Mouse (Mus musculus): ENCODE results near the gene Snx6.
"Not testable (repeated sequence)": the region's sequence is repeated elsewhere in the genome, so short reads cannot be mapped to it uniquely, and the experiment has no call there.

The Snx6 gene

DNA sequence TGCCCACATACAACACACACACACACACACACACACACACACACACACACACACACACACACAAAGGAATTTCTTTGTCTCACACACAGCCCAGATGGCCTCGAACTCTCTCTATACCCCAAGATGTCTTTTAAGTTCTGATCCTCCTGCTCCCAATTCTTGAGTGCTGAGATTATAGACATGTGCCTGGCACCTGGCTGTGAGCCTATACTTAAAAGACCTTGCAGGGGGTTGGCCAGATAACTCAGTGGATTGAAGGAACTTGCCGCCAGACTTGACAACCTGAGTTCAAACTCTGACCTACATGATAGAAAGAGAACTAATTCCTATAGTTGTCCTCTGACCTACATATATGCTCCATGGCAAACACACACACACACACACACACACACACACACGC, 8.0 kb upstream of the Snx6 start:
- no peak for DNase-seq (ENCODE audit: low read depth, low spot score)

GRCm38 (mm10) chr12:54796516-54797195, 1.2 kb upstream of the Snx6 start:
- DNase-seq (ENCODE audit: low read depth, low spot score) = no peak

GRCm38 (mm10) chr12:54794392-54794791, 1.1 kb downstream of the Snx6 start:
- DNase-seq (ENCODE audit: low read depth, low spot score) = no peak

DNA sequence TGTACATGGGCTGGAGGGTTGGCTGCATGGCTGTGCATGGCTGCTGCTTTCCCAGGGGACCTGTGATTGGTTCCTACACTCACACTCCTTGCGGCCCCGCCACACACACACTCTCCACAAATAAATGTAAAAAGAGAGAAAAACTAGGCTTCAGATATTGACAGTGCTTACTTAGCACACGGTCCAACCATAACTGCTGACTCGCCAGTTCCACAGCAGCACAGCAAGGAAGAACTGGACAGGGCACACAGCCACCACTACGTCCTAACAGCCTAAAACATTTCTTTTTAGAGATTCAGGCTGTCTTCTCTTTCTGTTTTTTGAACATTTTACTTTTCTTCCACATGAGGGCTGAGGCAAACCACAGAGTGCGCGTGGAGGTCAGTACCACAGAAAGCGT, 4.0 kb downstream of the Snx6 start:
- no peak for DNase-seq (ENCODE audit: low read depth, low spot score)

DNA sequence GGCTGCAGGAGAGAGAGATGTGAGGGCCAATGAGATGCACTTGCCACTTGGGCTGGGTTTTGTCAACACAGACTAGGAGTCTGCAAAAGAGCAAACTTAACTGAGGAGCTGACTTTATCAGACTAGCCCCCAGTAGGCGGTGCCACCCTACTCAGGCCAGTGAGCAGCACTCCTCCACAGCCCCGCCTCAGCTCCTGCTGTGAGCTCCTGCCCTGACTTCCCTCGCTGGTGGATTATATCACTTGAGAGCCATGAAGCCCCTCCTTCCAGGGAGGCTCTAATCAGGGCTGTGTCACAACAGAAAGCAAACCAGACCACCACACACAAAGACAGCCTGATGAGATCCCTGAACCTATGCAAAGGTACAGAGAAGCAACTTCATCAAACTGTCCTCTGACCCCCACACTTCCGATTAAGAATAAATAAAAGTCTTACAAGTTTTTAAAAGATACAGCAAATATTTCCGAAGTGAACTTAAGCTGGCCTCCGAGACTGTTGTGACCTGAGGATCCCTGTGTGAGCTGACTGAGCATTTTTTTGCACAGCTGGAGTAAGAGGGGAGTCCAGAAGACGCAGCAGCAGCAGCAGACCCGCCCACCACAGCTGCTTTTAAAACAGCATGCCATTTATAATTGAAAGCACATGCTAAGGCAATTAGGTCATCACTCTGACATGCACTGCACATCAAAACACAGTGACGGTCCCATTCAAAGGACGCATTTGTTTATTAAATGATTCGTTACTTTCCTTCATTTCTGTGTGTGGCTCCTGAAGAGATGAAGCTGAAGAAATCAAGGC, 6.0 kb downstream of the Snx6 start:
- DNase-seq (ENCODE audit: low read depth, low spot score) = no peak

DNA sequence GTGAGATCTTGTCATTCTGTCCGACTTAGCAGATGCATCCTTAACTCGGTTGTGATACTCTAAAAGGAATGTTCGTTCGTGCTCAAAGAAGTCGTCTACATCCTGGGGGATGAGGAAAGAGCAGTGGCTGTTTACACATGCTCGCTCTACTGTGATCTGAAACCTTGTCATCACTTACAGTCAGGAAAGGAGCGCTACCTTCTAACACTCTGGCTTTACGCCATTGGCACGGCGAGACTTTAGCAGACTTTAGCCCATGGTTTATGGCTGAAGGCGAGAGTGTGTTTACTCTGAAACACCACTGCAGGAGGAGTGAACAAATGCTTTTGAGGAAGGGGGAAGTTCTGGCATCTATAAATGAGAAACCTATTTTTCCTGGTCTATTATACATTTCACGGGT, 31.9 kb downstream of the Snx6 start:
- DNase-seq (ENCODE audit: low read depth, low spot score) = no peak

DNA sequence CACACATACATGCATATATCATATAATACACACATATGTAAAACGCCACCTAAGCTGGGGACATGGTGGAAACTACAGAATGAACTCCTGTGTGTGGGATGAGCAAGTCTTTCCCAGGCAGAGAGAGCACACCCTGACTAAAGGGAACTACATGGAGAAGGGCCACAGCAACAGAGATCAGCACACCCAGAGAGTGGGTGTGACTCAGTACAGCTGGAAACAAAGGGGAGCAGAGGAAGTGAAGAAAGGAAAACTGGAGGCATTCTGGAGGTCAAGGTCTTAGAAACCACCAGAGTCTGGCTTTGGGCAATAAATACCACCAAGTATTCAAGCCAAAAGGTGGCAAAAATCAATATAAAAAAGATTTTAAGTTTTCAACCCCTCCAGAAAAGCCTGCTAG, 34.8 kb downstream of the Snx6 start:
- DNase-seq (ENCODE audit: low read depth, low spot score) = no peak

GRCm38 (mm10) chr12:54758846-54759245, 36.7 kb downstream of the Snx6 start:
- DNase-seq (ENCODE audit: low read depth, low spot score) = no peak

- DNase-seq (ENCODE audit: low read depth, low spot score) = no peak
Measured at GRCm38 (mm10) chr12:54748647-54749046, 46.9 kb downstream of the Snx6 start.

- not testable (repeated sequence) for DNase-seq (ENCODE audit: low read depth, low spot score)
Measured at GRCm38 (mm10) chr12:54738661-54739243, 56.8 kb downstream of the Snx6 start.

DNA sequence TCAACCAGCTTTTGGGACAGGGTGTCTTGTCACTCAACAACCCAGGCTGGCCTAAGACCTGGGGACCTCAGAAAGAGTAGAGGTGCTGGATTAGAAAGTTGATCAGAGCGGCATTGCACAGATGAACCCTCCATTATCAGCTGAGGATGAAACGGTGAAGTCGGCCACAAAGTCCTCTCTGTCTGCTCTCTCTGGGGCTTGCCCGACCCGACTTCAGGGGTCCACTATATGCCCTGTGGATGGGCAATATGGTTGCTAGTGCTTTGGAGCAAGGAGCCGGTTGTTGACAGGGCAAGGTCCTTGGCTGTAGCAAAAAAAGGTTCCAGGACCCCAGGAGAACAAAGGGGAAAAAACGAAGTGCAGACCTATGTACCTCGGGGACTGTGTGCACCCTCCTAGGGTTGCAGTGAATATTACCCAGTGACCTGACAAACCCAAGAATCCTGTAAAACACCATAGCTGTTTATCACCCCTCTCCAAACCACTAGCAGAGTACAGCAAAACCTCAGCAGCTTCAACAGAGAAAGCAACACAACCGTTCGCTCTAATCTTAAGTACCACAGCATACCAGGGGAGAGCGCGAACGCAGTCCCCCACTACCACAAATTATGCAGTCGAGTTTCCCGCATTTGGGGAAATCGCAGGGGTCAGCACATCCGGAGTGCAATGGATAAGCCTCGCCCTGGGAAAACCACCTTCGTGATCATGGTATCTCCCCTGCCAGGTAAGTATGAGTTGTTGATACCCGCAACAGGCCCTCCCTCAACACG, 57.4 kb downstream of the Snx6 start:
- DNase-seq (ENCODE audit: low read depth, low spot score) = not testable (repeated sequence)

DNA sequence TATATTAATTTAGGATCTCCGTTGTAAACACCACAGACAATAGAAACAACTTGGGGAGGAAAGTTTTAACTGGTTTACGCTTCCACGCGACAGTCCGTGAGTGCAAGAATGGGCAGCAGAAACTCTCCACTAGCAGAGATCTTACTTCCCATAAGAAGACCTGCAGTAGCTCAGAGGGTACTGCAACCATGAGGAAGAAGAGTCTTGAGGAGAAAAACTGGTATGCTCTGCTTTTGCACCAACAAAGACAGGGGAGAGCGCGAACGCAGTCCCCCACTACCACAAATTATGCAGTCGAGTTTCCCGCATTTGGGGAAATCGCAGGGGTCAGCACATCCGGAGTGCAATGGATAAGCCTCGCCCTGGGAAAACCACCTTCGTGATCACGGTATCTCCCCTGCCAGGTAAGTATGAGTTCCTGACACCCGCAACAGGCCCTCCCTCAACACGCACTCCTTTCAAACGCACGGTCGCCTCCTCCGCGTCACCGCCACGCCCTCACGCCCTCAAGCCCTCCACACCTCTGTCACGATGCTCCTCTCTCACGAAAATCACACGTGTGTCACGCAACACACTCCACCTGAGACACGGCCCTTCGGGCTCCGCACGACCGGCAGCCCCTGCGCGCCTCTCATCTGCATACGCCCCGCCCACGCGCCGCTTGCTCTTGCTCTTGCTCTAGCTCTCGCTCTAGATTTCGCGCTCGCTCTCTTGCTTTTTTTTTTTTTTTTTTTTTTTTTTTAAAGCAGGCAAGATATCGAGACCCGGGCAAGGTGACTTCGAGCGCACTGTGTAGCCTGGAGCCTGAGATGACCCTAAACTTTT, 61.0 kb downstream of the Snx6 start:
- DNase-seq (ENCODE audit: low read depth, low spot score) = not testable (repeated sequence)

DNA sequence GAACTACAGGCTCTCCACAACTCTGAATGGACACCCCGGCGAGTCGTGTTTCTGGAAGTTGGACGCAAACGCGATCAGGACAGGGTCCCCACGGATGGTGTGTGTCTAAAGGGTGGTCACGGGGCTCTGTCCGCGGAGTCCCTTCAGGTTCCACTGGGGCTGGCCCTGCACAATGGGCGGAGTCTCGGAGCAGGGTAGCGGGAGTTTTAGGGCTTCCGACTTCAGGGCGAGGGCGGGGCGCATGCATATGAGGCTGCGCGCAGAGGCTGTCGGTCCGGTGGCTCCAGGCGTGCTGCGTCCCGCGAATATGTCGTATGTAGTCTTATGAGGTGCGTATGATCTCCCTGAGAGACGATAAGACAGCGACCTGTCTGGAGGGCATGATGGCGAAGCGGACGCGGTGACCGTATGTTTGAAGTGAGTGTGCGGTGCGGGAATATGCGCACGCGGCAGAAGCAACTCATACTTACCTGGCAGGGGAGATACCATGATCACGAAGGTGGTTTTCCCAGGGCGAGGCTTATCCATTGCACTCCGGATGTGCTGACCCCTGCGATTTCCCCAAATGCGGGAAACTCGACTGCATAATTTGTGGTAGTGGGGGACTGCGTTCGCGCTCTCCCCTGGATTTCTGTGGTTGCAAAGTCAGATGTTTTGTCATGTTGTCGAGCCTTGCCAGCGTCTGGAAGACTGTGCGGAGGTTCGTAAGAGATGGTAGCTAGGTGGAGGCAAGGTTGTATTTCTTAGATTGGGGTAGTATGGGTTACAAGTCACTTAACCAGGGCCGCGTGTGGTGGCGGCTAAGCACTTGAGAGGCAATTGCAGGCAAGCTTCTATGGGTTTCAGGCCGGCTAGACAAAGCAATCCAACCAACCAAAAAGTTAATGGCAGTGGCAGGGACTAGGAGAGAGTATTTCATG, 66.1 kb downstream of the Snx6 start:
- not testable (repeated sequence) for DNase-seq (ENCODE audit: low read depth, low spot score)

DNA sequence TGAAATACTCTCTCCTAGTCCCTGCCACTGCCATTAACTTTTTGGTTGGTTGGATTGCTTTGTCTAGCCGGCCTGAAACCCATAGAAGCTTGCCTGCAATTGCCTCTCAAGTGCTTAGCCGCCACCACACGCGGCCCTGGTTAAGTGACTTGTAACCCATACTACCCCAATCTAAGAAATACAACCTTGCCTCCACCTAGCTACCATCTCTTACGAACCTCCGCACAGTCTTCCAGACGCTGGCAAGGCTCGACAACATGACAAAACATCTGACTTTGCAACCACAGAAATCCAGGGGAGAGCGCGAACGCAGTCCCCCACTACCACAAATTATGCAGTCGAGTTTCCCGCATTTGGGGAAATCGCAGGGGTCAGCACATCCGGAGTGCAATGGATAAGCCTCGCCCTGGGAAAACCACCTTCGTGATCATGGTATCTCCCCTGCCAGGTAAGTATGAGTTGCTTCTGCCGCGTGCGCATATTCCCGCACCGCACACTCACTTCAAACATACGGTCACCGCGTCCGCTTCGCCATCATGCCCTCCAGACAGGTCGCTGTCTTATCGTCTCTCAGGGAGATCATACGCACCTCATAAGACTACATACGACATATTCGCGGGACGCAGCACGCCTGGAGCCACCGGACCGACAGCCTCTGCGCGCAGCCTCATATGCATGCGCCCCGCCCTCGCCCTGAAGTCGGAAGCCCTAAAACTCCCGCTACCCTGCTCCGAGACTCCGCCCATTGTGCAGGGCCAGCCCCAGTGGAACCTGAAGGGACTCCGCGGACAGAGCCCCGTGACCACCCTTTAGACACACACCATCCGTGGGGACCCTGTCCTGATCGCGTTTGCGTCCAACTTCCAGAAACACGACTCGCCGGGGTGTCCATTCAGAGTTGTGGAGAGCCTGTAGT, 76.4 kb downstream of the Snx6 start:
- DNase-seq (ENCODE audit: low read depth, low spot score) = not testable (repeated sequence)

DNA sequence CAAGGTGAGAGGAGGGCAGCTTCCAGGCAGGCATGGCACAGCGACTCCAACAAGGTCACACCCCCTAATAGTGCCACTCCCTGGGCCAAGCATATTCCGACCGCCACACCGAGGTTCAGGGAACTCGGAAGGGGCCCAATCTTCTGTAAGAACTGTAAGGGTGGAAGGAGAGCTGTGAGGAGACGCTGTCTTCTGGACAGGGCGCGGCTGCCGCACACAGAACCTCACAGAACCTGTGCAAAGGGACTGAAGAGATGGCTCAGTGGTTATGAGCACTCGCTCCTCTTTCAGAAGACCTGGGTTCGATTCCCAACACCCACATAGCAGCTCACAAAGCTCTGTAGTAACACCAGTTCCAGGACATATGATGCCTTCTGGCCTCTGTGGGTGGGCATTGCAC, 78.0 kb downstream of the Snx6 start:
- DNase-seq (ENCODE audit: low read depth, low spot score) = not testable (repeated sequence)

DNA sequence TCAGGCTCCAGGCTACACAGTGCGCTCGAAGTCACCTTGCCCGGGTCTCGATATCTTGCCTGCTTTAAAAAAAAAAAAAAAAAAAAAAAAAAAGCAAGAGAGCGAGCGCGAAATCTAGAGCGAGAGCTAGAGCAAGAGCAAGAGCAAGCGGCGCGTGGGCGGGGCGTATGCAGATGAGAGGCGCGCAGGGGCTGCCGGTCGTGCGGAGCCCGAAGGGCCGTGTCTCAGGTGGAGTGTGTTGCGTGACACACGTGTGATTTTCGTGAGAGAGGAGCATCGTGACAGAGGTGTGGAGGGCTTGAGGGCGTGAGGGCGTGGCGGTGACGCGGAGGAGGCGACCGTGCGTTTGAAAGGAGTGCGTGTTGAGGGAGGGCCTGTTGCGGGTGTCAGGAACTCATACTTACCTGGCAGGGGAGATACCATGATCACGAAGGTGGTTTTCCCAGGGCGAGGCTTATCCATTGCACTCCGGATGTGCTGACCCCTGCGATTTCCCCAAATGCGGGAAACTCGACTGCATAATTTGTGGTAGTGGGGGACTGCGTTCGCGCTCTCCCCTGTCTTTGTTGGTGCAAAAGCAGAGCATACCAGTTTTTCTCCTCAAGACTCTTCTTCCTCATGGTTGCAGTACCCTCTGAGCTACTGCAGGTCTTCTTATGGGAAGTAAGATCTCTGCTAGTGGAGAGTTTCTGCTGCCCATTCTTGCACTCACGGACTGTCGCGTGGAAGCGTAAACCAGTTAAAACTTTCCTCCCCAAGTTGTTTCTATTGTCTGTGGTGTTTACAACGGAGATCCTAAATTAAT, 81.5 kb downstream of the Snx6 start:
- not testable (repeated sequence) for DNase-seq (ENCODE audit: low read depth, low spot score)

DNA sequence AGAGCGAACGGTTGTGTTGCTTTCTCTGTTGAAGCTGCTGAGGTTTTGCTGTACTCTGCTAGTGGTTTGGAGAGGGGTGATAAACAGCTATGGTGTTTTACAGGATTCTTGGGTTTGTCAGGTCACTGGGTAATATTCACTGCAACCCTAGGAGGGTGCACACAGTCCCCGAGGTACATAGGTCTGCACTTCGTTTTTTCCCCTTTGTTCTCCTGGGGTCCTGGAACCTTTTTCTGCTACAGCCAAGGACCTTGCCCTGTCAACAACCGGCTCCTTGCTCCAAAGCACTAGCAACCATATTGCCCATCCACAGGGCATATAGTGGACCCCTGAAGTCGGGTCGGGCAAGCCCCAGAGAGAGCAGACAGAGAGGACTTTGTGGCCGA, 85.0 kb downstream of the Snx6 start:
- DNase-seq (ENCODE audit: low read depth, low spot score) = not testable (repeated sequence)

All from WW6 (cell line).